Mouse (Mus musculus): Measurements from ENCODE around the gene Sh3rf3. TPM values are rescaled to one million over a fixed set of nuclear protein-coding genes. Genes with fewer than 3 reads are reported as not detected.
"Not testable (repeated sequence)": the region's sequence is repeated elsewhere in the genome, so short reads cannot be mapped to it uniquely, and the experiment has no call there.

Gene Sh3rf3
- polyA plus RNA-seq, 1 experiment from 2014 or later: 0.04 TPM

GRCm38 (mm10) chr10:59089861-59090621 is 276.9 kb downstream of the Sh3rf3 start:
- Histone ChIP-seq H3K27me3 (ENCODE audit: control insufficient read depth, insufficient read depth, low read depth, low read length) (no peaks in the 10 kb centered on the region), H3K4me2 (ENCODE audit: low read depth, low read length) (no peak overlapping the region), H3K36me3 (ENCODE audit: control insufficient read depth, insufficient read depth) (no peaks in the 10 kb centered on the region), H3K9ac (ENCODE audit: low read depth, low read length) (no peak overlapping the region), H3K4me1 (ENCODE audit: control insufficient read depth, low read depth, low read length) (no peaks in the 10 kb centered on the region), H3K27ac (ENCODE audit: low read length) (no peak overlapping the region), H3K4me3 (ENCODE audit: low read depth, low read length) (no peak overlapping the region), H3K9me3 (replicated peaks; ENCODE audit: control insufficient read depth, low read length) (no peaks in the 10 kb centered on the region)
- ATAC-seq (ENCODE audit: low read depth): no peak
- 71% methylated on average over 14 of the region's 14 CpGs for WGBS (ENCODE audit: insufficient replicate concordance)

- Histone ChIP-seq H3K27ac (ENCODE audit: low read length) (no peak overlapping the region), H3K36me3 (ENCODE audit: control insufficient read depth, insufficient read depth) (no peaks in the 10 kb centered on the region), H3K9me3 (replicated peaks; ENCODE audit: control insufficient read depth, low read length) (no peaks in the 10 kb centered on the region), H3K9ac (ENCODE audit: low read depth, low read length) (no peak overlapping the region), H3K4me1 (ENCODE audit: control insufficient read depth, low read depth, low read length) (no peaks in the 10 kb centered on the region), H3K4me2 (ENCODE audit: low read depth, low read length) (no peak overlapping the region), H3K4me3 (ENCODE audit: low read depth, low read length) (no peak overlapping the region), H3K27me3 (ENCODE audit: control insufficient read depth, insufficient read depth, low read depth, low read length) (no peaks in the 10 kb centered on the region)
- no peak for ATAC-seq (ENCODE audit: low read depth)
- WGBS (ENCODE audit: insufficient replicate concordance): 58% methylated on average over 7 of the region's 7 CpGs
These were observed 277.4 kb downstream of the Sh3rf3 start for GRCm38 (mm10) chr10:59090622-59090971.

DNA sequence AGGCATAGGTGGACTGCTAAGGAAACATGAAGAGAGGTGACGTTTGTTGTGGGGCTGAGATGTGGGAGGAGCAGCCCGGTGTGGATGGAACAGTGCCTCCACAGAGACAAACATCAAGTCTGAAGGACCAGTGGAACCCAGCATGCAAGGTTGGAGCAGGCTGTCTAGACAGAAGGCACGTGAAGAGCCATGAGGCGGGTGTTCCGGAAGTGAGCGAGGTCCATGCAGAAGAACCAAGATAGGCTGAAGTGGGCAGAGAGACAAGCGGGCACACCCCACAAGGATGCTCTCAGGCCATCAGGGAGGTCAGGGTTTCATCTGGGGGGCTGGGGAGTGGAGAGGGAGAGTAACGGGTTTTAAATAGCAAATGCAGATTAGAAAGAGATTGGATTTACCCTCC is 278.4 kb downstream of the Sh3rf3 start:
- Histone ChIP-seq H3K4me1 (ENCODE audit: control insufficient read depth, low read depth, low read length) (no peaks in the 10 kb centered on the region), H3K9ac (ENCODE audit: low read depth, low read length) (no peak overlapping the region), H3K9me3 (replicated peaks; ENCODE audit: control insufficient read depth, low read length) (no peaks in the 10 kb centered on the region), H3K36me3 (ENCODE audit: control insufficient read depth, insufficient read depth) (no peaks in the 10 kb centered on the region), H3K4me2 (ENCODE audit: low read depth, low read length) (no peak overlapping the region), H3K4me3 (ENCODE audit: low read depth, low read length) (no peak overlapping the region), H3K27ac (ENCODE audit: low read length) (no peak overlapping the region), H3K27me3 (ENCODE audit: control insufficient read depth, insufficient read depth, low read depth, low read length) (no peaks in the 10 kb centered on the region)
- no peak for ATAC-seq (ENCODE audit: low read depth)
- WGBS (ENCODE audit: insufficient replicate concordance): 70% methylated on average over 8 of the region's 8 CpGs

DNA sequence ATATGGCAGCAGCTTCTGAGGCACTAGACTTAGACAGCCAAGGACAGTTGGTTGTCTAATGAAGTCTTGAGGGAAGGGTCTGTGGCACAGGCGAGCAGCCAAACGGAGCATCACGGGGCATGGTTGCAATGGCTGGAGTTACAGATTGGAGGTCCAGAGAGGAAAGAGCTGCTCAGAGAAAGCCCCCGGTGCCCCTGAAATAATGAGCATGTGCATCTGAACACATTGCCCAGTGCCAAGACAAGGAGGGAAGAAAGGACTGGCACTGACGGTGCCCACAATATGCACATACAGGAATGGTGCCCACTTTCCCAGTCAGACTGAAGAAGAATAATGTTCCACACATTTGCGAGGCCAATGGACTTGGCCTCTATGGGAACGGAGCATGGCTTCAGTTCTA is 278.8 kb downstream of the Sh3rf3 start:
- no peaks in the 10 kb centered on the region for H3K9me3 ChIP-seq (replicated peaks; ENCODE audit: control insufficient read depth, low read length)
- H3K4me2 ChIP-seq (ENCODE audit: low read depth, low read length): no peak overlapping the region
- H3K9ac ChIP-seq (ENCODE audit: low read depth, low read length): no peak overlapping the region
- H3K4me3 ChIP-seq (ENCODE audit: low read depth, low read length): no peak overlapping the region
- H3K27me3 ChIP-seq (ENCODE audit: control insufficient read depth, insufficient read depth, low read depth, low read length): no peaks in the 10 kb centered on the region
- H3K36me3 ChIP-seq (ENCODE audit: control insufficient read depth, insufficient read depth): no peaks in the 10 kb centered on the region
- no peak for ATAC-seq (ENCODE audit: low read depth)
- no peaks in the 10 kb centered on the region for H3K4me1 ChIP-seq (ENCODE audit: control insufficient read depth, low read depth, low read length)
- no peak overlapping the region for H3K27ac ChIP-seq (ENCODE audit: low read length)
- 64% methylated on average over 7 of the region's 7 CpGs for WGBS (ENCODE audit: insufficient replicate concordance)

GRCm38 (mm10) chr10:59103076-59103475 is 289.9 kb downstream of the Sh3rf3 start:
- 64% methylated on average over 5 of the region's 5 CpGs for WGBS (ENCODE audit: insufficient replicate concordance)
- not testable (repeated sequence) for H3K9ac ChIP-seq (ENCODE audit: low read depth, low read length); H3K4me3 ChIP-seq (ENCODE audit: low read depth, low read length); H3K27me3 ChIP-seq (ENCODE audit: control insufficient read depth, insufficient read depth, low read depth, low read length); H3K27ac ChIP-seq (ENCODE audit: low read length); H3K9me3 ChIP-seq (replicated peaks; ENCODE audit: control insufficient read depth, low read length); ATAC-seq (ENCODE audit: low read depth); H3K36me3 ChIP-seq (ENCODE audit: control insufficient read depth, insufficient read depth); H3K4me1 ChIP-seq (ENCODE audit: control insufficient read depth, low read depth, low read length); H3K4me2 ChIP-seq (ENCODE audit: low read depth, low read length)

- Histone ChIP-seq H3K9me3 (replicated peaks; ENCODE audit: control insufficient read depth, low read length) (no peaks in the 10 kb centered on the region), H3K4me1 (ENCODE audit: control insufficient read depth, low read depth, low read length) (no peaks in the 10 kb centered on the region), H3K36me3 (ENCODE audit: control insufficient read depth, insufficient read depth) (no peaks in the 10 kb centered on the region), H3K9ac (ENCODE audit: low read depth, low read length) (no peak overlapping the region), H3K27me3 (ENCODE audit: control insufficient read depth, insufficient read depth, low read depth, low read length) (no peaks in the 10 kb centered on the region), H3K27ac (ENCODE audit: low read length) (no peak overlapping the region), H3K4me3 (ENCODE audit: low read depth, low read length) (no peak overlapping the region), H3K4me2 (ENCODE audit: low read depth, low read length) (no peak overlapping the region)
- 62% methylated on average over 5 of the region's 5 CpGs for WGBS (ENCODE audit: insufficient replicate concordance)
- ATAC-seq (ENCODE audit: low read depth): no peak
These were observed 291.5 kb downstream of the Sh3rf3 start for GRCm38 (mm10) chr10:59104683-59105082.

DNA sequence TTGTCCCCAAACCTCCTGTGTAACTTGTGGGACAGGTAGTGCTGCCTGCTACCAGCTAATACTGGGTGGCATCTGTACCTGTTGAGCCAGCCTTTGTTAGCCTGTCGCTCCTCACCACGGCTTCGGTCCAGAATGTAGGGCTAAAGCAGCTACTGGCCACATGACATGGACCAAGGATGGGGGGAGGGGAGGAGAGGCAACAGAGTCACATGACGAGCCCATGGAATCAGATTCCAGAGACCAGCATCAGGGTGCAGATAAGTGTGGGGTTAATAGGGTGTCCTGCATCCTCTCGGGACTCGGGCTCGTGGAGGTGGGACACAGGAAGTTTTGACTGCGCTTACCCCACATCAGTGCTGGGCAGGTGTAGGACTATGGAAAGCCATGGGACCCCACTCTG is 292.7 kb downstream of the Sh3rf3 start:
- H3K4me3 ChIP-seq (ENCODE audit: low read depth, low read length): no peak overlapping the region

DNA sequence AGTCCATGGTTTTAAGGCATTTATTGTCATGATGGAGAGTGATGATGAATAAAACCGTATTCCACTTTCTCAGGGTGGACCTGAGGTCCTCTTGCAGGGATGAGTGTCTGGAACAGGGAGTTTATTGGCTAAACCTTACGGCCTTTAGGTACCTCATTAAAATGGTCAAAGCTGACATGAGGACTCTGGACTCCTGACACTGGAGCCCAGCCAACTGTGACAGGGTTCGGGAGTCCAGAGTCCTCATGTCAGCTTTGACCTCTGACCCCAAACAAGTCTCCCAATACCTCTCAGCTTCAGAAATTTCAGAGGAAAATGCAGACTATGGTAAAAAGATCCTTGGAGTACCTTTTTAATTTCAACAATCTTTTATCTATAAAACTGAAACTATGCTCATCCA is 293.5 kb downstream of the Sh3rf3 start:
- Histone ChIP-seq H3K36me3 (ENCODE audit: control insufficient read depth, insufficient read depth) (no peaks in the 10 kb centered on the region), H3K27ac (ENCODE audit: low read length) (no peak overlapping the region), H3K4me1 (ENCODE audit: control insufficient read depth, low read depth, low read length) (no peaks in the 10 kb centered on the region), H3K4me2 (ENCODE audit: low read depth, low read length) (no peak overlapping the region), H3K27me3 (ENCODE audit: control insufficient read depth, insufficient read depth, low read depth, low read length) (no peaks in the 10 kb centered on the region), H3K4me3 (ENCODE audit: low read depth, low read length) (no peak overlapping the region), H3K9me3 (replicated peaks; ENCODE audit: control insufficient read depth, low read length) (no peaks in the 10 kb centered on the region), H3K9ac (ENCODE audit: low read depth, low read length) (no peak overlapping the region)
- WGBS (ENCODE audit: insufficient replicate concordance): 59% methylated on average over 3 of the region's 3 CpGs
- no peak for ATAC-seq (ENCODE audit: low read depth)

More for the DNA sequence above, 292.7 kb downstream of the Sh3rf3 start:
- H3K4me1 ChIP-seq (ENCODE audit: control insufficient read depth, low read depth, low read length): no peaks in the 10 kb centered on the region
- no peak for ATAC-seq (ENCODE audit: low read depth)
- 71% methylated on average over 8 of the region's 8 CpGs for WGBS (ENCODE audit: insufficient replicate concordance)
- H3K36me3 ChIP-seq (ENCODE audit: control insufficient read depth, insufficient read depth): no peaks in the 10 kb centered on the region
- no peaks in the 10 kb centered on the region for H3K27me3 ChIP-seq (ENCODE audit: control insufficient read depth, insufficient read depth, low read depth, low read length)
- no peaks in the 10 kb centered on the region for H3K9me3 ChIP-seq (replicated peaks; ENCODE audit: control insufficient read depth, low read length)
- no peak overlapping the region for H3K4me2 ChIP-seq (ENCODE audit: low read depth, low read length)
- no peak overlapping the region for H3K27ac ChIP-seq (ENCODE audit: low read length)
- no peak overlapping the region for H3K9ac ChIP-seq (ENCODE audit: low read depth, low read length)

GRCm38 (mm10) chr10:59109015-59109414 is 295.9 kb downstream of the Sh3rf3 start:
- H3K27ac ChIP-seq (ENCODE audit: low read length): no peak overlapping the region
- no peaks in the 10 kb centered on the region for H3K36me3 ChIP-seq (ENCODE audit: control insufficient read depth, insufficient read depth)
- H3K9me3 ChIP-seq (replicated peaks; ENCODE audit: control insufficient read depth, low read length): no peaks in the 10 kb centered on the region
- no peaks in the 10 kb centered on the region for H3K4me1 ChIP-seq (ENCODE audit: control insufficient read depth, low read depth, low read length)
- H3K9ac ChIP-seq (ENCODE audit: low read depth, low read length): no peak overlapping the region
- no peak overlapping the region for H3K4me3 ChIP-seq (ENCODE audit: low read depth, low read length)
- no peak for ATAC-seq (ENCODE audit: low read depth)
- H3K4me2 ChIP-seq (ENCODE audit: low read depth, low read length): no peak overlapping the region
- H3K27me3 ChIP-seq (ENCODE audit: control insufficient read depth, insufficient read depth, low read depth, low read length): no peaks in the 10 kb centered on the region
- WGBS (ENCODE audit: insufficient replicate concordance): 11% methylated on average over 2 of the region's 2 CpGs

Measured in liver, embryonic 16.5 days (tissue).